Mouse (Mus musculus) kidney, postnatal 36 days (tissue): Measurements from ENCODE around the gene Alms1.
"Not testable (repeated sequence)": the region's sequence is repeated elsewhere in the genome, so short reads cannot be mapped to it uniquely, and the experiment has no call there.

Source experiments
- DNase-seq, 2 experiments: peaks; one replicate each; pipeline ENCODE4 v3.0.0; 2021 to 2022; ENCODE audit warnings: mixed read lengths in 2 of 2

Gene Alms1

DNA sequence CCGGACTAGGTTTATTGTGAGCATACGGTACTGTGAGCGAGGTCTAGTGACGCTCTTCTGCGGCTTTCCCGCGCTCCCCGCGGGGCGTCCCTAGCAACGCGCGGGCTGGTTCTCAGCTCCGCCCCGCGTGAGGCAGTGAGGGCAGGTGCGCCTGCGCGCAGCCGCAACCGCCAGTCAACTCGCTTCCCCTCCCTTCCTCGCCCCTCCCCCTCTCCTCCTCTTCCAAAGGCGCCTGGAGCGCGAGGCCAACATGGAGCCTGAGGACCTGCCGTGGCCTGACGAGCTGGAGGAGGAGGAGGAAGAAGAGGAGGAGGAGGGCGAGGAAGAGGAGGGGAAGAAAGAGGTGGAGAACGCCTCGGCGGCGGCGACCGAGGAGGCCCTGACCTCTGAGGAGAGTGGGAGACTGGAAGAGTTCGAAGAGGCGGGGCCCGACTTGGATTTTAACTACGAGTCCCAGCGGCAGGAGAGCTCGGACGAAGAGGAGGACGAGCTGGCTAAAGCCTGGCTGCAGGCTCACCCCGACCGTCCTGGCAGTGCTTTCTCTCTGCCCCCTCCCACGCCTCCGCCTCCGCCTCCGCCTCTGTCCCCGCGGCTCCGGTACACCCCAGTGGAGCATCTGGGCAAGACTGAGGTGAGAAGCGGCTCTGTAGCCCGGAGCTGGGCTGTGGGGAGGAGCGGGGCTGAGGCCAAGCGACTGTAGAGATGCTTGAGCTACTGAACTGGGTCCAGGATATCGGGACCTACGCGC, at the start of gene Alms1:
TSS of gene Alms1 (plus strand) at position 136 of the 748 bp plus-strand sequence.
- DNase-seq, result peak; percentile 96 to 99

DNA sequence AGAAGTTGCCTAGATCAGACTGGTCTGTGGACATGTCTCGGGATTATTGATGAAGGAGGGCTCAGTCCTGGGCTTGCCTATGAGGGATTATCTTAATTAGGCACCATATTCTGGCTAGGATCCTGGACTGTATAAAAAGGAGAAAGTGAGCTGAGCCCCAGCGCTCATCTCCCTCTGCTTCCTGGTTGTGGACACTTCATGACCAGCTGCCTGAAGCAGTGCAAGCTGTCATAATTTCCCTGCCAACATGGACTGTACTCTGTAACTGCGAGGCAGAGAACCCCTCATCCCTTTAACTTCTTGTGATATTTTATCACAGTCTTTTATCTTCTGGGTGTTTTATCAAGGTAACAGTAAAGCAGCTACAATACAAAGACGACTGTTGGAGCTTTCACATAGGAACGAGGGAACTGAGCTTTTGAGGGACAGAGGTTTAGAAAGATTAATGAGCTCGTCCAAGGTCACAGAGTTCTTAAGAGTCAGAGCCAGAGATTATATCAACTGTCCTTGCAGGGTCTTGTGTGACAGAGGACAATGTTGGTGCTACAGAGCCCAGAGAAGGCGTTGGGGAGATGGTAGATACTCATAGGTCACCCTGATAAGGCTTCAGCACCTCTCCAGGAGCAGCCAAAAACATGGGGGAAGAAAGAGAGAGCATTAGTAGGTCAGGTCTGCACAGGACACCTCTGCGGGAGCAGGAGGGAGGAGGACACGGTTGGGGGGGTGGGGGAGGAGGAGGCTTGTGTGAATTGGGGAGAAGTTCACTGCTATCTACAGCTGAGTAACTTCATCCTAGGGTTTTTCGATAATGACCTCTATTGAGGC, 43.8 kb upstream of the Alms1 start:
- DNase-seq, result no peak

DNA sequence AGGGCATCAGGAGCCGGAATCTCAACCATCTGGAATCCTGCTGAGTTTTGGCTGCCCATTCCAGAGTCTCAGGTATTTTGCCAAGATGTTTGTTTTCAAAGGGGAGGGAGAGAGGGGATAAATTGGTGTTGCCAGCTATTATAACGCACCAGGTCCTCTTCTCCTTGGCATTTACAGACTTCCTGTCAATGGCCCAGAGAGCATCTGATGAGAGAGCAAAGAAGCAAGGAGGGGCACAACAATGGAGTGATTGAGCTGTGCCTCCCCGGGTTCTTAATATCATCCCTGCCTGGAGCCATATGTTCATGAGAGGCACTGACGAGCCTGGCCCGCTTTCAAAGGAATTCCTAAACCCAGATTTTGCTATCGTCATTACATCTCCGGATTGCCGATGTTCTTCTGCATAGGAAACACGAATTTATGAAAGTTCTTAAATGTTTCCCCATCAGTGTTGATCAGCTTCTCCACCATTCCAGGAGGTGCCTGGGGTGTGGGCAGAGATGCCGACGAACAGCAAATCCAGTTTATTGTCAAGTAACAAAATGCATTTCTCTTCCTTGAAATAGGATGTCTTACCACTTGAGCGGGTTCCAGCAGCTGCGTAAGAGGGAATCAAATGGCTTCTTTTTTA, 43.0 kb upstream of the Alms1 start:
- DNase-seq, result no peak

DNA sequence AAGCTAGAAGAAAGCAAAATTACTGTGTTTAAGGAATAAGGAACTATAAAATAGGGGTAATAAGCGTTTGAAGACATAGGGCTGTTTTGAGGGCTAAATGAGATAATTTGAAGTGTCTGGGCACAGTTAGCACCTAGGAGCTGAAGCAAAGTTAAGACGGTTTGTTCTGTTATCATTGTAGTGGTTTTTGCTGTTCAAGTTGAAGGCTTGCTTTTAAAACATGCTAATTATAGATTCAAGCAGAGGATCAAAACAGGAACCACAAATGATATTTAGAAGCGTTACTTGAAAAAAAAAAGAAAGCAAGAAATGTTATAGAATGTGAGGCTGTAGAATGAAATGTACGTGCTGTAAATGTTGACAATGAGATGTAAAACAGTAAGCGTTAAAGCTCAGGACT, 39.7 kb upstream of the Alms1 start:
- DNase-seq, result no peak

DNA sequence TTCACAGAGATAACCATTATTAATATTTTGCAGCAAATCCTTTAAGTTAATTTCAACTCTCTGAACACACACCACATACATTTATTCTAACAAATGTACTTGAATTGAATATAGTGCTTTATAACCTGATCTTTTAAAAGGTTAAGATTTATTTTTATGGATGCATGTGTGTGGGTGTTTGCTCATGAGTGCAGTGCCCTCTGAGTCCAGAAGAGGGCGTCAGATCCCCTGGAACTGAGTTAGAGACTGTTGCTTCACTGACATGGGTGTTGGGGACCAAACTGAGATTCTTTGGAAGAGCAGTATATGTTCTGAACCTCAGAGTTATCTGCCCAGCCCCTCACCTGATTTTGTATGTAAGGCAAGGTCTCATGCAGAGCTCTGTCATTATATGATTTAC, 25.0 kb upstream of the Alms1 start:
- no peak for DNase-seq

DNA sequence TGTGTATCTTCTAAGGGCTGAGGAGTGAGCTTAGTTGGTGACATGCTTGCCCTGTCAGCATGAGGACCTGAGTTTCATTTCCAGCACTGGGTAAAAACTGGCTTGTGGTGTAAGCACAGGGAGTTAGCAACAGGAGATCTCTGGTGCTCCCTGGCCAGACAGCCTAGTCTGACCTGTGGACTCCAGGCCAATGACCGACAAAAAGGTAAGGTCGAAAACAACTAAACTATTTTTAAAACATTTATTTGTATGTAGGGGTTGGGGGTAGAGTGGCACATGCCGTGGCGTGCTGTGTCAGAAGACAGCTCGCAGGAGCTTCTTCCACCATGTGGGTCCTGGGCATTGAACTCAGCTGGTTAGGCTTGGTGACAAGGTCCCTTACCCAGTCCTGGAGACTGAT, 14.5 kb upstream of the Alms1 start:
- peak; percentile 11 to 39 for DNase-seq

DNA sequence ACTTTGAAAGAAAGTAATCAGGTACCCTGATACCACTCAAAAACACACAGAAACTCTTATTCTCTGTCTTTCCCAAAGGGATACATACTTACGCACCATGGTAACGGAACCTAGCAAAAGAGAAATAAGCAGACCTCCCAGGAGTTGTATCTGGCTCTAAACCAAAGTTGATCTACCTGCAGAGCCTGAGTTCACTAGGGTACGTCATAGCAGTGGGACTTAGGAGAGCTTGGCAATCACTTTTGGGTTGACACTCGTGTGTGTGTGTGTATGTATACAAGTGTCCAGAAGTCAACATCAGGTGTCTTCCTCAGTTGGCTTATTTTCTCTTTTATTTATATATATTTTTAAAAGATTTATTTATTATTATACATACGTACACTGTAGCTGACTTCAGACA, 5.6 kb upstream of the Alms1 start:
- DNase-seq, result no peak

DNA sequence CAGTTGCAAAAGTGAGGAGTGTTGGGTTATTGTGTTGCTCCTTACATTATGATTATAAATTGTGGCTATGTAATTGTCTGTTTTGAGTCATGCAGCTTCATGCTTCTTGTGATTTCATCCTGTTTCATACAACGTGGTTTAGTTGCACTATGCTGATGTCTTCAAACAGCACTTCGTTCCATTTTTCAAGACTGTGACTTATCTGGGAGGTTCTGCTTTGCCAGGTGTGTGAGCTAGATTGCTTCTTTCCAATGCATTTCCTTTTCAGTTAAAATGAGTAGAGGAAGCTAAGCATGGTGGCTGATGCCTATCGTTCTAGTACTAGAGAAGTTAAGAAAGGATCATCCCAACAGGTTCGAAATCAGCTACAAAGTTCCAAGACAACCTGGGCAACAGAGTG, 2.7 kb upstream of the Alms1 start:
- no peak for DNase-seq

DNA sequence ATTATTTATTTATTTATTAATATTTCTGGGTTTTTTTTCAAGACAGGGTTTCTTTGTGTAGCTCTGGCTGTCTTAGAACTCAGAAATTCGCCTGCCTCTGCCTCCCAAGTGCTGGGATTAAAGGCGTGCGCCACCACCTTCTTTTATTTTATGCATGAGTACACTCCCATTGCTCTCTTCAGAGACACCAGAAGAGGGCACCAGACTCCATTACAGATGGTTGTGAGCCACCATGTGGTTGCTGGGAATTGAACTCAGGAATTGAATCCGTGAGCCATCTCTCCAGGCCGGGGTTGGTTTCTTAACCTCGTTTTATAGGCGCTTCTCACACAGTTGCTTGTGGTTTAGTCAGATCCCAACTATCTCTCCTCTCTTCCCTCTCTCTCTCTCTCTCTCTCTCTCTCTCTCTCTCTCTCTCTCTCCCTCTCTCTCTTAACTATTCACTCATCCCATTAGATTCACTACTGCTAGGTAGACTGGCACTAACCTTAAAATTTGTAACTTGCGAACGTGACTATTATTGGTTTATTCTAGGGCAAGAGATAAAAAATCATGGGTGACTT, 445 bp upstream of the Alms1 start:
- DNase-seq, result peak; percentile 4 to 15

DNA sequence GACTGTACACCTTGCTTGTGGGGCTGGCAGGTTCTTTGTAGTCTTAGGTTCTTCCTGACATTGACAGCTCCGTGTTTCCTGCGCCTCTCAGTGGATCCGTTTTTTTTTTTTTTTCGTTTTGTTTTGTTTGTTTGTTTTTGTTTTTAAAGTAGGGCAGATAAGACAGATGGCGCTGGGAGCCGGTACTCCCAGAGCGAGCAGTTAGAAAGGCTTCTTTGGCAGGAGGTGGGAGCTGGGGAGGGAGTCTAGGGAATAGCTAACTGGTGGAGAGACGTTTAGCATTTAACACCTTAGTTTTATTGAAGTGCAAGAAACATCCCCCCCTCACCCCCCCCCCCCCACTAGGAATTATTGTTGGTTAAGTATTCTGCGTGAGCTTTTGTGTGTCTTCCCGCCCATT, 833 bp downstream of the Alms1 start:
- DNase-seq, result no peak

DNA sequence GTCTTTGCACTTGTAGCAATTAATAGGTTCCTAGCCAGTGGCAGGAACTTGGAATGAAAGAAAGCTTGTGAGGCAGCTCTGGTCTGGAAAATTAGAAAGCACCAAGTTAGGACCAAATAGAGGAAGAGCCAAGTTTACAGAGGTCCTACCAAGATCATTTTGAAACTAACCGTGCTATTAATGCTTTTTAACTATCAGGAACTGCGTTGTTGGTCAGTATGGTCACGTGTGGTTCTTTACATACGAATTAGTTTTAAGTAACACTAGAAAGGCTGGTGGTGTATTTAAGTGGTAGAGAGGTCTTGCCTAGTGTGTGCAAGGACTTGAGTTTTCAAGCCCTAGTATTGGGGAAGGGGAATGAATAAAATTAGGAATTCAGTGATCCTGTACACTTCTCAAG, 1.2 kb downstream of the Alms1 start:
- no peak for DNase-seq

DNA sequence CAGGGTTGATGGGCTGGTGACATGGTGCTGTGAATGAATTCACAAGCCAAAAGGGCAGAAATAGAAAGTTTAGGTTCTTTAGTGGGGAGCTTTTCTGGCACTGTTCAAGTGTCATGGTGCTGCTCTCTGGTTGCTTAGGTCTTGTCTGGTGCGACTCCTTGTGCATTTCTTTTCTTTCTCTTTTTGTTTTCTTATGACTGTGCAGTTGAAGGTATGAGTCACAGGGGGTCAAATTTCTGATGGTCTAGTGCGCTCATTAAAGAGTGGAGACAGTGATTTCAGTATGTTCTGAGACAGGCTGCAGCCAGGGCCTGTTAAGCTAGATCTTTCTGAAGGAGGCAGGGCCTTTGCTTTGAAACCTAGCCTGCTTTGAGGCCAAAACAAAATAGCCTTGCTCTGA, 2.8 kb downstream of the Alms1 start:
- no peak for DNase-seq

DNA sequence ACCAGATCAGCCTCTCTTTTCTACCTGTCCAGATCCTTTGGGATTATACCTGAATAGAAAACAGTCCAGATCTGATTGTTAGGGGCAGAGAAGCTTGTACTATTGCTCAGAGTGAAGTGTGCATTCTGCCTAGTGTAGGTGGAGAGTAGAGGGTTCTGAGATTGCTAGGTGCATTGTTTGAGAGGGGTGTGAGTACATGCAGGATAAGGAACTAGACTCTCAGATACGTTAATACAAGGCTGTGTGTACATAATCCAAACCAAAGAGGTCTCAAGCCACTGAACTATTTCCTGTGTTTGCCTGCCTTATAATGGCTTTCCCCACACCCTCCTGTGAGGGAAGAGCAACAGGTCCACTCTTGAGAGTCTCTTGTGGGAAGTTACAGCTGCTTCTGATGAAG, 12.0 kb downstream of the Alms1 start:
- DNase-seq, result no peak

DNA sequence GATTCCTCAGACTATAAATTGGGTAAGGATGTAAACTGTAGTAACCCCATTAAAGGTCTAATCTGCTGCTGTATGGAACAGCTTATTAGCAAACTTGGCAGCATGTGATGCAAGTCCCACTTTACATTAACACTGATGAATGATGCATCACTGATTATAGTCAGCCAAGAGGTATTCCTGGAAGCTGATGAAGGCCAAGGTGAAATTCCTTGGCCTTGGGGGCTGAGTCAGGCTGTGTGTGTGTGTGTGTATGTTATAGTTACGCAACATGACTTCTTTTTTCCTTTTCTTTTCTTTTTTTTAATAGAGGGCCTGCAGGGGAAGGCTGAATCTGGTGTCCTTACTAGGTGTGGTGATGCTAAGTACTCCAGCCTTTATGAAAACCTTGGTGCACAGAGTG, 23.2 kb downstream of the Alms1 start:
- no peak for DNase-seq

DNA sequence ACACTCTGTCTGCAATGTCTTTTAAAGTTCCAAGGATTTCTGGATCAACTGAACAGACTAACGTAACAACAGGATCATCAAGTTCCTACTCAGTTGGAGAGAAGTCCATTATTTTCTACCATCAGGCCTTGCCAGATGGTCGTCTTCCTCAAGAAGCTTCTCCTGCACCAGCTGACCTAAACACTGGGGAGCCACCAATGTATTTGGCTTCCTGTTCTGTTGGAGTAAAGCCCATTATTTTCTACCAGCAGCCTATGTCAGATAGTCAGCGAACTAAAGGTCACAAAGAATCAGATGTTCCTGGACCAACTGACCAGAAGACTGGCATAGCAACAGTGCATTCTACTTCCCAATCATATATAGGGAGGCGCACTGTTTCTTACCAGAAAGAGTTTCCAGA, 33.5 kb downstream of the Alms1 start:
- no peak for DNase-seq

DNA sequence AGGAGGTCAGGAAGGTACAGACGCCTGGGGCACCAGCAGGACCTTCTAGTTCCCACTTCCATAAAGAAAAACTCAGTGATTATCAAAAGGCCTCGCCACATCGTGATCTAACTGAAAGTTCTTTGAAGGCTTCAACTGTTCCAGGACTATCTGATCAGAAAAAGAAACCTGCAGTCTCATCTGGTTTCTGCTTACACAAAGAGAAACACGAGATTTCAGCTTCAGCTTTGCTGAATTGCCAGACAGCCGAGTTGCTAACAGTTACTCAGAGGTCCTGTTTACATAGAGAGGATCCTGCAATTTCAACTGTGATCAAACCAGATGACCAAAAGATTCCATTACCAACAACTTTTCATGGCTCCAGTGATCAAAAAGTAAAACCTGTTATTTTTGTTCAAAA, 34.3 kb downstream of the Alms1 start:
- no peak for DNase-seq

DNA sequence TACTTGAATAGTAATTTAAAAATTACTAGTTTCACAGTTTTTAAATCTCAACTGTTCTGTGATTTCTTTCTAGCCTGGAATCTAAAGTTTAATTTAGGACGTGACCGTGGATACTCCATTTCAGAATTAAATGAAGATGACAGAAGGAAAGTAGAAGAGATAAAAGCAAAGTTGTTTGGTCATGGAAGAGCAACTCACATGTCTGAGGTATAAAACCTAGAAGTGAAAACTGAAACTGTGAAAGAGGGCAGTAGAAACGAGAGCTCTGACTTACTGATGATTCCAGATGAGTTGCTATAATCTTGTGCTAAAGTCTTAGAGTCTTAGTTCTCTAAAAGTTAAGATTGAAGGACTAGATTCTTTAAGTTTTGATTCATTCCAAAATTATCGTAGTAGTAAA, 37.2 kb downstream of the Alms1 start:
- no peak for DNase-seq

DNA sequence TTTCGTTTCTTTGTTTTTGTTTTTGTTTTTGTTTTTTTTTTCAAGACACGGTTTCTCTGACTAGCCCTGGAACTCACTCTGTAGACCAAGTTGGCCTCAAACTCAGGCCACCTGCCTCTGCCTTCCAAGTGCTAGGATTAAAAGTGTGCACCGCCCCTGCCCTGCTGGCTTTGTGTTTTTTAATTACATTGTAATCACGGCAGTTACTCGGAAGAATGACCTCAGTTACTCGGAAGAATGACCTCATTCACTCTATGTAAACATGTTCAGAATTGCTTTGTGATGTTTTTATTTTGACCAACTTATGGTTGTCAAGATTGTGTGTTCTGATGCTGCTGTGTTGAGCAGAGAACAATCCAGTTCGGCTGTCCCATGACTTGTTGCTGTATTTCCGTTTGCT, 45.8 kb downstream of the Alms1 start:
- DNase-seq, result no peak

DNA sequence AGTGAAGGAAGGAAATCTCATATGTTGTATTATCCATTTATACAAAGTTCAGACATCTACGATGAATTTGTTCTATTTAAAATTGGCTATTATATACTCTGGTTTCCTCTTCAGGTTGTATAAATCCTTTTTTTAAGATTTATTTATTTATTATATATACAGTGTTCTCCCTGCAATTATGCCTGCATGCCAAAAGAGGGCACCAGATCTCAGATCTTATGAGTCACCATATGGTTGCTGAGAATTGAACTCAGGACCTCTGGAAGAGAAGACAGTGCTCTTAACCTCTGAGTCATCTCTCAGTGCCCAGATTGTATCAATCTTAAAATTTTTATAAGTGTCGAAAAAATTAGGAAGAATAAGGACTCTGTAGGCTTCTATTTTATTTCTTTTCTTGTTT, 65.9 kb downstream of the Alms1 start:
- peak in 1 of 2 experiments; percentile 4 for DNase-seq

DNA sequence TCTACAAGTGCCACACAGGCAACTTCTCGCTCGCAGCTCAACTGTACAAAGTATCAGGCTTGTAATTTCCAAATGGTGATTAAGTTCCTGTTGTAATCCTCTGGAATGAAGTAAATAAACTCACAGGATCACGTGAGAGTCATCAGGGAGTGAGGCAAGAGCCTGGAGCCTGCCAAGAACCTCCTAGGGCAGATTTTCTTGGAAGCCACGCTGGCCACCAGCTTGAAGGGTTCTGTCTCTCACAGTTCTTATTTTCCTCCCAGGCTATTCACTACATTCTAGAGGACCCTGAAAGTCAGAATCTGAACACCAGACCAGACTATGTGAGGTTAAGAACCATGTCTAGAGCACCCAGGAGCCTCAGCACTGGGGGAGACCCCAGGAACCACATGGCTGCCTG, 114.6 kb downstream of the Alms1 start:
- DNase-seq, result peak; percentile 66 to 73

DNA sequence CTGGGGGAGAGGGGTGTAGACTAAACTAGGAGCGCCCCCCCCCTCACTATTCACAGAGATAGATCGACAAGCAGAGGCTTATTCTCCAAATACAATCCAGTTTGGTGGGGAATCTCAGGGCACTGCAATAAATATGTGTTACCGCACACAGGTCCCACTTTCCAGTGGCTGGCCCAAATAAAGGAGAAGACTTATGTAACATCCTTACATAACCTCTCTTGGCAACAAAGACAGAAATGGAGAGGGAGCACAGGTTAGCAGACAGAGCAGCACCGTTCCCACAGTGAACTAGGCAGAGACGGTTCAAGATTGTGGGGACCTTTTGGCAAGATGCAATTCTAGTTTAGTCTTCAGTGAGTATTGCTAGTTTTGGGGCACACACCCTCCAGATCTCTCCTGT, 121.9 kb downstream of the Alms1 start:
- peak in 1 of 2 experiments; percentile 7 for DNase-seq

DNA sequence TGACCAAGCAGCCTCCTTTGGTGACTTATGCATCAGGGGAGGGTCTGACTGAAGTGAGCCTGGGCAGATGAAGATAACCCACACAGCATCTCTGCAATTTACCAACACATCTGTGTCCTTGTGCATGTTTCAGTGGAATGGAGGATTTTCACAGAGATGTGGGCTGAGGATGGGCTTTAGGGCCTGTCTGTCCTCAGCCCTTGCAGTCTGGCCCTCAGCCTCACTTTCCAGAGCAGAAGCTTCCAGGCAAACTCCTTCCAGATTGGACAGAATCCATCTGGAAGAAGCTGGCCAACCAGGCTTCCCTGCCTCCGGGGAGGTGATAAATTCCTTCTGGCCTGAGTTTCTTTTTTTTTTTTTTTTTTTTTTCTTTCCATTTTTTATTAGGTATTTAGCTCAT, 122.3 kb downstream of the Alms1 start:
- not testable (repeated sequence) for DNase-seq

DNA sequence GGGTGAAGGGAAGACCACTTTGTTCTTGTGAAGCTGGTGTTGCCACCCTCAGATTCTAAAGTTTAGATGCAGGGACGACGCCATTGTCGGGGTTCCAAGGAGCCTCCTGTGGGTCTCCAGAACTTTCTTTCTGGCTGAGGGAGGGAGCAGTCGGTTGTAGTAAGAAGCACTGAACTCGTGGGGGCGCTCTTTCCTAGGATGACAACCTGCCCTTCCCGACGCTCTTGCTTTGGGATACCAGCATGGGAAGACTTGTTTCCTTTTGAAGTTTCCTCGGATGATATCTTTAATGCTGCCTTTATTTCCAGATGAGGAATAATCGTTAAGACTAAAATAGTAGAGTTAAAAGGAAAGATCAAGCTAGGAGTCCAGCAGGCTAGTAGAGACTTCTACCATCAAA, 125.8 kb downstream of the Alms1 start, which contains the start of gene Nat8f7:
TSS of gene Nat8f7 (minus strand) at position 101 of the 400 bp plus-strand sequence.
- DNase-seq, result not testable (repeated sequence)
